Mouse (Mus musculus): ENCODE results near the gene Pcolce.
A peak's percentile ranks its signal among the peaks of the same experiment; 100 is the strongest.

Gene Pcolce

DNA sequence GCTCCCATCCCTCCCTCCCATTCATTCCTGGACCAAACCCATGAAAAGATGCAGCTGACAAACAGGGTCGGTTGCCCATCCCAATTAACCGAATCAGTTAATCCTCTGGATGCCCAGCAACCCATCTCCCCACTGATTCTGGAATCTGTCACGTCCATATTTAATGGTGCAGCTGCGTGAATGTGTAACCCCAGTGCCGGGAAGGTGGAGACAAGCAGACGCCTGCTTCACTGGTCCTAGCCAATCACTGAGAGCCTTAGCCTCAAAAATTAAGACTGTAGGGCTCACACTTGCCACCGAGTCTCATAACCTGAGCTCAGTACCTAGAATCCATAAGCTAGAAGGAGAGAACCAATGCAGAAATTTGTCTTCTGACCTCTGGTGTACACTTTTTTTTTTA lies 17.7 kb downstream of the Pcolce start:
- no peak for DNase-seq (ENCODE audit: low read depth, low spot score)

GRCm38 (mm10) chr5:137590507-137590906 lies 23.1 kb downstream of the Pcolce start:
- no peak for DNase-seq (ENCODE audit: low read depth, low spot score)

- peak; percentile 85 for DNase-seq (ENCODE audit: low read depth, low spot score)
These were observed 28.6 kb downstream of the Pcolce start for GRCm38 (mm10) chr5:137584976-137585375.

DNA sequence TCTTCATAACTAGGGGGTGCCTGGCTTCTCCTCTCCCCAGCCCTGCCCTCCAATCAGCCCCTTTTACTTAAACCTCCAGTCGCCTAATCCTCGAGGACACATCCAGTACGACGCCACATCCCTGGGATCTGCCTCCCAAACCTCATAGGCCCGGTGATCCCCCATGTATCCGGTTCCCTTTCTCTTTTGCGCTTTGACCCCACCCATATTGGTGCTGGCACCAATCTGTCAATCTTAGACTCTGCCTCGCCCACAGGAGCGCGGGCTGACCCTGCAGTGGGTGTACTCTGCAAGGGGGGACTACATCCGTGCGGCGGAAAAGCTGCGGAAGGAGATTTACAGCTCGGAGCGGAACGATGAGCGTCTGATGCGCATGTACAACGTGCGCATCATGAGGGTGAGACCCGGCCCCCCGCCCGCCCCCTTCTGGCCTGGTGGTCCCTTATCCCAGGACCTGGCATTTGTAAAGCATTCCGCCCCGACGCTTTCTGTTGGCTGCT lies 29.9 kb downstream of the Pcolce start:
- DNase-seq (ENCODE audit: low read depth, low spot score) = peak; percentile 87

- no peak for DNase-seq (ENCODE audit: low read depth, low spot score)
These were observed 30.9 kb downstream of the Pcolce start for GRCm38 (mm10) chr5:137582702-137583101.

DNA sequence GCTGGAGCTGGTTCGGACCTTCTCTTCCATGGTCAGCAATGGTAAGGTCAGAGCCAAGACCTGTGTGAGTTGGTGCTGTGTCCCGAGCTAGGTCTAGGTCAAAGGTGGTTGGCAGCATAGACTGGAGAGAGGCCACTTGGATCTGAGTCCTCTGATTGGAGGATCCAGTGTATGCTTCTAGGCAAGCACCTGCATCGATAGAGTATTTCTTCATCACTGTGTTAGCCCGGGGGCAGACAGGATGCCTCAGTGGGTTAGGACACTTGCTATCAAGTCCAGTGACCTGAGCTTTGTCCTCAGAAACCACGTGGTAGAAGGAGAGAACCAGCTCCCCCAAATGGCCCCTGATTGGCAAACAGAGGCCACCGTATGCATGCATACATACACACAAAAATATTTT lies 33.3 kb downstream of the Pcolce start:
- DNase-seq (ENCODE audit: low read depth, low spot score) = no peak

DNA sequence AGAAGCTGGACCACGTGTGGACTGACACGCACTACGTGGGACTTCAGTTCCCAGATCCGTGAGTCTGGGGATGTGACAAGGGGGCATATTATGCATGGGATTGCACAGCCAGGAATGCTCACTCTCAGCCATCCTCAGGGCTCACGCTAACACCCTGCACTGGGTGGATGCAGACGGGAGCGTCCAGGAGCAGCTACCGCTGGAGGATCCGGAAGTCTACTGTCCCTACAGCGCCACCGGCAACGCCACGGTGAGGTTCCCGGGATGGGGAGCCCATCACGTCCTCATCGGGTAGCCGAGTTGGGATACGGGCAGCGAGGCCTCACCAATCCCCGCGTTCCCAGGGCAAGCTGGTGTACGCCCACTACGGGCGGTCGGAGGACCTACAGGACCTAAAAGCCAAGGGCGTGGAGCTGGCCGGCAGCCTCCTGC lies 39.1 kb downstream of the Pcolce start:
- DNase-seq (ENCODE audit: low read depth, low spot score) = peak; percentile 89

GRCm38 (mm10) chr5:137570691-137571586 lies 42.6 kb downstream of the Pcolce start:
- no peak for DNase-seq (ENCODE audit: low read depth, low spot score)

DNA sequence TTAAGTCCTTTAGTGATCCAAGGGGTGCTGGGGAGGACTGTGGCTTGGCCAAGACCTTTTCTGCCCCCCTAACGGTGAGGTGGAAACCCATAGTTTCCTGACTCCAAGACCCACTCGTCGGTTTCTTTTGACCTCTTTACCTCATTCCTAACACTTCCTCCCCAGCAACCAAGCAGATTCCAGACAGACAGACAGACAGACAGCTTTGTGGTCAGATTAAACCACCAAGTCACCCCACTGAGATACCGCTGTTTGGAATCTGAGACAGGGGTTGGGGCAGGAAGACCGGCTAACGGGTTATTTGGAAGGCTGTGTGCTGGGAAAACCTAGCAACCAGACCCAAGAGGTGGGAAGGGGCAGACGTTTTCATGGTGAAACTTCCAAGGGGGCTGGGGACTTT lies 43.4 kb downstream of the Pcolce start:
- no peak for DNase-seq (ENCODE audit: low read depth, low spot score)

DNA sequence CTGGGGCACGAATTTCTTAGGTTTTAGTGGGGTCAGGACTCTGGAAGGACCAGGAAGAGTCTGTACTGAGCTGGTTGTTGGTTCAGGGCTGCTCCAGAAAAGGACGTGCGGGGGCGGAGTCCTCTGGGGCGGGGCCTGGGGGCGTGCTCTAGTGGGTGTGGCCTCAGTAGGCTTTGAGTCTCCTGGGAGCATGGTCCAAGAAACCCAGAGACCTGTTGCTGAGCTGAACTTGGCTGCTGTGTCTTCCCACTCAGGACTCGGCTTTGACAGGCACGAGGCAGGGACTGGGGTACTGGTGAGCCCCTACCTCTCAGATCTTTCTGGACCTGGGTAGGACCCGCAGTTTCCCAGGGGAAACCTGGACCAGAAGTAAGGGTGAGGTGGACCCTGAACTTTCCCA lies 43.9 kb downstream of the Pcolce start, which contains the start of gene Tfr2:
TSS of gene Tfr2 (plus strand) at position 176 of the 400 bp plus-strand sequence.
- peak; percentile 15 for DNase-seq (ENCODE audit: low read depth, low spot score)

- no peak for DNase-seq (ENCODE audit: low read depth, low spot score)
These were observed 44.6 kb downstream of the Pcolce start for GRCm38 (mm10) chr5:137569031-137569430.

DNA sequence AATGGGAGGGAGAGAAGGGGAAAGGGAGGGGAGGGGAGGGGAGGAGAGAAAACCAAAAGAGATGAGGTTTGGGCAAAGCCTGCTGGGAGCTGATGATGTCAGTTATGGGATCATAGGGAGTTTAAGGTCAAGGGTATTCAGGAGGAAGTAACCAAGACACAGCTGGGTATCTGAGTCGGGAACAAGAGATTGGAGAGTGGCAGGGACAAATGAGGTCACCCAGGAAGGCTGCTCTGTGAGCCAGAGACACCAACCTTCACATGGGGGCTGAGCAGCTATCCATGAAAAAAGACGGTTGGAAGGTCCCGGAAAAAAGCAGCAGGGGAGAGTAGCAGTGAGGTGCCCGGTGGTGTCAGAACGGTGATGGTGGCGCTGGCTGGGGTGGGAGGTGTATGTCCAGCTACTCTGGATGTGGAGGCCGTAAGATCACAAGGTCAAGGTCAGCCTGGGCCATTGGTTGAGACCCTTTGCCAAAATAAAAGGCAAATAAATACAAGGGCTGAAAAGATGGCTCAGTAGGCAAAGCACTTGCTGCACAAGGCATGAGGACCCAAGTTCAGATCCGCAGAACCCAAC lies 45.3 kb downstream of the Pcolce start:
- DNase-seq (ENCODE audit: low read depth, low spot score) = no peak

DNA sequence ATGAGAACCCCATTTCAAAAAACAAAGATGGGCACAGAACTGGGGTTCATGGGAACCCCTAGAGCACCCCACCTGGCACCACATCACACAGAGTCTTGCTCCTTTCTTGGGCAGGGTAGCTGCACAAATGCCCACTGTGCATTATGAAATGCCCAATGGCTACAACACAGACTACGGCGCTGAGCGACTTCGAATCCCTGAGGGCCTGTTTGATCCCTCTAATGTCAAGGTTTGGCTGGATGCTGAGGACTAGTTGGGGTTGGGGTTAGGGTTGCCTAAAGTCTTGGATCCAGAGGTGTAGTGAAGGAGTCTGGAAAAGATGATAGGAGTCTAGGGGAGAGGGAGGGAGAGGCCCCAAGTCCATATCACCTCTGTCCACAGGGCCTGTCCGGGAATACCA lies 47.2 kb downstream of the Pcolce start:
- no peak for DNase-seq (ENCODE audit: low read depth, low spot score)

GRCm38 (mm10) chr5:137565744-137566143 lies 47.8 kb downstream of the Pcolce start:
- DNase-seq (ENCODE audit: low read depth, low spot score) = no peak

DNA sequence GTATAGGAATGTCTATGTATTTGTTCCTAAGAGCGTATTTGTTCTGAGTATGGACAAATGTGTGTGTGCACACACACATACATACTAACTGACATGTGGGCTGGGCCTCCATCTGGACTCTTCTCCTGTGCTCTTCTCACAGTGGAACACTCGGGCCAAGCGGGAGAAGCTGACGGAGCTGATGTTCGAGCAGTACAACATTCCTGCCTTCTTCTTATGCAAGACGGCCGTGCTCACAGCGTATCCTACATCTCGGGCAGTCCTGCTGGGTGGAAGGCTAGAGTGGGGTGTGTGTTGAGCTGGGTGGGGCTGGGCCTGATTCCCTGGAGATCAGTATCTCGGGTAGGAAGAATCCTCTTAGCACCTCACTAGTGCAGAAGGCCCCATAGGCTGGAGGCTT lies 50.6 kb downstream of the Pcolce start:
- peak; percentile 73 for DNase-seq (ENCODE audit: low read depth, low spot score)

GRCm38 (mm10) chr5:137561556-137561955 lies 52.0 kb downstream of the Pcolce start:
- DNase-seq (ENCODE audit: low read depth, low spot score) = peak; percentile 60
